Mouse (Mus musculus) heart, embryonic 12.5 days (tissue): ENCODE measurements around the gene Ccdc93. TPM values are rescaled to one million over a fixed set of nuclear protein-coding genes. Genes with fewer than 3 reads are reported as not detected.

ENCODE experiments used
- ATAC-seq: fragments of 200-750 bp; cut with Nextera tagmentation; 2 replicates; pipeline ENCODE4 v1.8.0; 2017; ENCODE audit warnings: moderate TSS enrichment, moderate library complexity; ENCODE audit not compliant: insufficient number of reproducible peaks, low FRiP score
- H3K27ac ChIP-seq: fragments of 300-500 bp; sonication (generic); 2 replicates; pipeline ENCODE4 v1.5.1; 2016; ENCODE audit warnings: mild to moderate bottlenecking, moderate library complexity; ENCODE audit not compliant: poor library complexity, severe bottlenecking
- H3K27me3 ChIP-seq: fragments of 300-500 bp; sonication (generic); replicated peaks from 2 replicates; pipeline ENCODE4 v1.6.1; 2016; ENCODE audit warnings: mild to moderate bottlenecking, moderate library complexity
- H3K36me3 ChIP-seq: fragments of 300-500 bp; sonication (generic); 2 replicates; pipeline ENCODE4 v1.6.1; 2016; ENCODE audit warnings: mild to moderate bottlenecking, moderate library complexity
- H3K4me1 ChIP-seq: fragments of 300-500 bp; sonication (generic); replicated peaks from 2 replicates; pipeline ENCODE4 v1.6.1; 2016; ENCODE audit warnings: mild to moderate bottlenecking
- H3K4me2 ChIP-seq: fragments of 300-500 bp; sonication (generic); 2 replicates; pipeline ENCODE4 v1.6.1; 2016; ENCODE audit warnings: mild to moderate bottlenecking, moderate library complexity
- H3K4me3 ChIP-seq: fragments of 300-500 bp; sonication (generic); 2 replicates; pipeline ENCODE4 v1.5.1; 2016; ENCODE audit warnings: mild to moderate bottlenecking
- H3K9ac ChIP-seq: fragments of 300-500 bp; sonication (generic); 2 replicates; pipeline ENCODE4 v1.6.1; 2016; ENCODE audit warnings: mild to moderate bottlenecking, moderate library complexity
- H3K9me3 ChIP-seq: fragments of 300-500 bp; sonication (generic); replicated peaks from 2 replicates; pipeline ENCODE4 v1.6.1; 2016; ENCODE audit warnings: mild to moderate bottlenecking, moderate library complexity
- WGBS: fragments of 180-500 bp; shearing (Covaris S2); methylation state at CpG from one replicate; pipeline ENCODE4 v1.1.7; 2016; 5-methylcytosine and 5-hydroxymethylcytosine counted together
- polyA plus RNA-seq: library from polyadenylated mRNA; unstranded; fragments of >200 nt; fragmentation: Nextera tagmentation; extraction: Ambion mirVana; gene quantifications from 2 replicates; pipeline ENCODE4 v1.2.1, GENCODE M21; 2016

The Ccdc93 gene
- polyA plus RNA-seq, 1 experiment from 2014 or later, result 9.0 TPM

- 75% methylated on average over 7 of the region's 7 CpGs for WGBS
- no peak overlapping the region for H3K4me3 ChIP-seq
- H3K4me1 ChIP-seq, result no peaks in the 10 kb centered on the region
- no peaks in the 10 kb centered on the region for H3K9me3 ChIP-seq
- no peaks in the 10 kb centered on the region for H3K27me3 ChIP-seq
- no peak overlapping the region for H3K27ac ChIP-seq
- H3K4me2 ChIP-seq, result no peak overlapping the region
- no peak for ATAC-seq
- H3K9ac ChIP-seq, result no peak overlapping the region
- H3K36me3 ChIP-seq, result peaks cover 63% of the 10 kb centered on the region
Measured at GRCm38 (mm10) chr1:121551457-121551835, 120.6 kb downstream of the Ccdc93 start.

Other genes with a start within 250 kb of the Ccdc93 start
- gene Insig2, start 98.5 kb upstream of the Ccdc93 start, polyA plus RNA-seq, result 34.5 and 34.9 TPM in 2 replicates
- 0.26 TPM in 1 of 2 replicates, not detected in the other for gene Htr5b, start 97.4 kb downstream of the Ccdc93 start, polyA plus RNA-seq
- 46.4 and 47.6 TPM in 2 replicates for gene Ddx18, start 136.9 kb downstream of the Ccdc93 start, polyA plus RNA-seq